Mouse (Mus musculus): ENCODE data around the gene Tmem260.

DNA sequence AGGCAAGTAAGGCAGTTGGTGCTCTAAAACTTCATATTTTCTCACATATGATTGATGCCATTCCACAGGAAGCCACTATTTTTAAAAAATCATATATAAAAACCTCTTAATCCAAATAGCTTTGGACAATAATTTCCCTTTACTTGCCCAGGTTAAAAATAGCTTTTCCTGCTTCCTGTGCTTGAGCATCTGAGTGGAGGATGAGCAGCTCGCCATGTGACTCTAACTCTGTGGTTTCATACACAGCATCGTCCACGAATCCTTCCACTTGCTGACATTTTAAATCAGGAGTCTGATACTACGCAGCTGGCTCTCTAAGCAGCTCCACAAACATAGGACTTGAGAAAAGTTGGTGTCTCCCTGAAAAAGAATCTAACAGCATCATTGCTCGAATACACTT, 7.5 kb downstream of the Tmem260 start:
- TF ChIP-seq CTCF (IDR thresholded peaks at IDR 0.05; ENCODE audit: low read depth, low read length), result no peak
- TF ChIP-seq POLR2A (IDR thresholded peaks at IDR 0.05; ENCODE audit: extremely low read depth, insufficient read depth, low read length), result no peak
